Mouse (Mus musculus) E14TG2a.4 (cell line): ENCODE data around the gene Chaf1b.

ENCODE experiments used
- CTCF ChIP-seq: conservative IDR thresholded peaks from 2 replicates; pipeline ENCODE4 v1.5.1; 2014; ENCODE audit warnings: low read length
- NANOG ChIP-seq: IDR thresholded peaks from 2 replicates; pipeline ENCODE4 v1.6.1; 2014; ENCODE audit warnings: borderline replicate concordance, low read length, mixed read lengths
- POU5F1 ChIP-seq: IDR thresholded peaks from 2 replicates; pipeline ENCODE4 v1.6.1; 2014; ENCODE audit warnings: low read length, borderline replicate concordance

GRCm38 (mm10) chr16:93910735-93911665, 27.3 kb downstream of the Chaf1b start:
- TF ChIP-seq CTCF (no peak), POU5F1 (no peak), NANOG (no peak)
